Mouse (Mus musculus) brain, embryonic 14.5 days (tissue): ENCODE data around the gene Arhgap30. TPM values are rescaled to one million over a fixed set of nuclear protein-coding genes. Genes with fewer than 3 reads are reported as not detected.

Experiments
- DNase-seq: peaks from one replicate; pipeline ENCODE4 v3.0.0-alpha.2; 2011; ENCODE audit warnings: low read depth
- CTCF ChIP-seq: fragments of 200-500 bp; IDR thresholded peaks from 2 replicates; pipeline ENCODE4 v1.5.1; 2012; ENCODE audit warnings: inconsistent platforms, mild to moderate bottlenecking, moderate library complexity, borderline replicate concordance; ENCODE audit not compliant: insufficient read depth, insufficient read length; ENCODE audit errors: extremely low read depth
- POLR2A ChIP-seq: fragments of 200-500 bp; IDR thresholded peaks from 2 replicates; pipeline ENCODE4 v1.6.1; 2012; ENCODE audit warnings: mild to moderate bottlenecking, inconsistent platforms, borderline replicate concordance; ENCODE audit not compliant: poor library complexity, insufficient read depth, insufficient read length, severe bottlenecking; ENCODE audit errors: extremely low read depth
- polyA plus RNA-seq: library from polyadenylated mRNA; depleted of rRNA; stranded (reverse); fragments of >200 nt; gene quantifications from 2 replicates; pipeline ENCODE4 v1.2.3, GENCODE M21; 2012

The Arhgap30 gene
- polyA plus RNA-seq, 1 experiment, result 0.52 TPM

- peak; percentile 78 for DNase-seq
- TF ChIP-seq CTCF (peak; percentile 58; the same call in 1 of the 2 replicates), POLR2A (no peak)
Measured at GRCm38 (mm10) chr1:171358421-171358820, 30.3 kb upstream of the Arhgap30 start.

GRCm38 (mm10) chr1:171360253-171360652 lies 28.5 kb upstream of the Arhgap30 start:
- no peak for TF ChIP-seq POLR2A
- no peak for TF ChIP-seq CTCF
- DNase-seq, result peak; percentile 8

DNA sequence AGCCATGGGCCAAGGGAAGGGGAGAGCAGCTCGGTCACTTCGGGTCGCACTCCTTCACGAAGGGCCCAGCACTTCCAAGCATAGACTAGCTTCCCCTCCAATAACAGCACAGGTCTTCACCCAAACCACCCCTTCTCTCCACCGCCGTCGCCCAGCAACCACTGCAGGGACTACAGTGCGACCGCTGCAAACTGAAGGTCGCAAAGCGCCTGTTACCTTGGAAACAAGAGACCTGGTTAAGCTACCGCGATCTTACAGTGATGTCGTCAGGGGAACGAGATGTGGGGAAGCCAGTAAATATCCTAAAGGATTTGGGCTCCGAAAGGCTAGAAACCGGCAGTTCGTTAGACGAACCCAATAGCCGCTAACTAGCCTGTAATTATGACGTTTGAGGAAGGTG lies 28.1 kb upstream of the Arhgap30 start, which contains the start of gene Klhdc9:
TSS of gene Klhdc9 (minus strand) at position 143 of the 400 bp plus-strand sequence.
- DNase-seq, result peak; percentile 99
- TF ChIP-seq POLR2A (0 out of 2 replicates have a peak, but pooled peaks have one; percentile 16), CTCF (no peak)

DNA sequence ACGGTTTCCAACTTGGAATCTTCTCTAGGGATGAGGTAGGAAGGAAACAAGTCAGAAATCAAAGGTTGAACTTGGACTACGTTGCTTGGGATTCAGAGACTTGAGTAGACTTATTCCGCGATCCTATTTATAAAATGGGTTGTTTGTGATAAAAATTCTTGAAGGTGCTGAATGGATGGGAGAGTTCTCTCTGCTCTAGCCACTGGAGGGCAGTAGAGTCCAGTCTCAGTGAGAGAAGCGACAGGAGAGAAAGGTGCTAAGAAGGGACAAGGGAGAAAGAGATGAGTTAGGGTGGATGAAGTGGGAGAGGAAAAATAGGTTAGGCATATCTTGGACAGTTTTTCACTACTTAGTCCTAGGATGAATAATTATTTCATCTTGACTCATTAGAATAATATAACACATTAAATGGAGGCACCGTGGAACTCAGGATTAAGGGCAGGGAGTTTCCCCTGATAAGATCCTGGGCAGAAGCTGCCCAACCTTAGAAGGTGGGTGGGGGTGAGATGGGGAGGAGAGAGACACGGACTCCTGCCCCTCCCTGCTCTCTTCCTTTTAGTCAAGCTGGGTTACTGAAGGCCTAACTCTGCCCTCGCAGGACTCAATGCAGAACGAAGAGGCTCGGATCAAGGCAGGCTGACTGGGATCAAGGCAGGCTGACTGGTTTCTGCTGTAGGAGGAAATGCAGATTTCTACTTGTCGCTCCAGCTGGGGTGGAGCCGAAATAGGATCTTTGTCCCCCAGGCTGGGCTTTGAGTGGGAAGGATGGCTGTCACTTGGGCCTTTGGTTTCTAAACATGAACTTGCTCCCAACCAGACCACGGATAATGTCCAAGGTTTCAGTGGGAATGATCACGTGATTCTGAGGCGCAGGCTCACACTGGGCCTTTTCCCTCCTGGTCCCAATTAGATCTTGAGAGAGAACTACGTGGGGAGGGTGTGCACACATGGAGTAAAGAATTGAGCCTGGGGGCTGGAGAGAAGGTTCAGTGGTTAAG lies 27.3 kb upstream of the Arhgap30 start:
- no peak for TF ChIP-seq POLR2A
- TF ChIP-seq CTCF, result peak; percentile 80; the same call in 1 of the 2 replicates

GRCm38 (mm10) chr1:171365934-171366333 lies 22.8 kb upstream of the Arhgap30 start:
- no peak for TF ChIP-seq POLR2A
- no peak for TF ChIP-seq CTCF
- peak; percentile 22 for DNase-seq

More for the DNA sequence above, 27.3 kb upstream of the Arhgap30 start:
- DNase-seq, result peak; percentile 92

DNA sequence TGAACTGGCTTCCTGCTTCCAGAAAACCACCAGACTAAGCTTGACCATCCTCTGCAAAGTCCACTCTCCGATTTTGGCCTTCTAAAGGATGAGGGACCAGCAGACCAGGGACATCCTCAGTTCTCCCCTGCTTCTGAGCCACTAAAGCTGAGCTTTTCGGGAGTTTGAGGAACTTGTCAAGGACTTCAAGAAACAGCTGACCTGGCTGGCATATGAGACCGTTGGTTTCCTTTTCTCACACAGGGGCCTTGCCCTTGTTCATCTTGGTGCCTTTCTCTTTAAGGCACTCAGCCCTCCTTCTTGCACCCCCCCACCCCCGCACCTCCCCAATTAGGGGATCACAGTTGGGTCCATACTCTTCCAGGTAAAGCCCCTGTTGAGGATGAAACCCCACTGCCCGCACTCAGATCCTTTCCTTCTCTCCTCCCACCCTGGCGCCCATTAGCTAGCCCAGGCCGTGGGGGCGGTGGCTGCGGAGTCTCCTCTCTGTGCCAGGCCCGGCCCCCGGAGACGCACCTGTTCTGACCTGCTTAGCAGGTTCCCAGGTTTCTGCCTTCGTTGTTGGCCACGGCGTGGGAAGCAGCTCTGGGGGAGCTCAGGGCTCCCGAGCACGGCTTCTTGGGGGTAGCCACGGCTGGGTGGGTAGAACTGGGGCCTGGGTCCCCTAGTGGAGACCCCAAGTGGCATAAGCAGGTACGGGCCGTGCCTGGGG lies 18.8 kb upstream of the Arhgap30 start, which contains the start of gene Nectin4:
TSS of gene Nectin4 (plus strand) at position 255 of the 712 bp plus-strand sequence.
- no peak for DNase-seq
- no peak for TF ChIP-seq POLR2A
- TF ChIP-seq CTCF, result no peak

DNA sequence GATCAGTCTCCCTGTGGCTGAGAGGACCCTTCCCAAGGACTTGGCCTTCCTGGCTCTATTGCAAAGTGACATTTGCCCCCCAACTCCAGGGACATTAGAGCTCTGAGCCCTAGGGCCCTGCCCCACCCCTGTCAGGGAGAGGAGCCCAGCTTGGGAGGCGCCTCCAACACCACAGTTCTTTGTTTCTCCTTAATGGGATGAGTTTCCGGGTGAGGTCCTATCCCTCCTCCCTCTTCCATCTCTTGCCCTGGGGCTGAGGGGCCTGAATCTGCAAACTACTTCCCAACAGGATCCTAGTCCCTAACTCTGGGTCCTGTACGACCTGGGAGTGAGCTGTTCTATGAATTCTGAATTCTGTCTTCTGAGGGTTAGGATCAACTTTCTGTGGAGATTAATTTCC lies 15.9 kb upstream of the Arhgap30 start:
- no peak for DNase-seq
- TF ChIP-seq POLR2A (no peak), CTCF (no peak)

DNA sequence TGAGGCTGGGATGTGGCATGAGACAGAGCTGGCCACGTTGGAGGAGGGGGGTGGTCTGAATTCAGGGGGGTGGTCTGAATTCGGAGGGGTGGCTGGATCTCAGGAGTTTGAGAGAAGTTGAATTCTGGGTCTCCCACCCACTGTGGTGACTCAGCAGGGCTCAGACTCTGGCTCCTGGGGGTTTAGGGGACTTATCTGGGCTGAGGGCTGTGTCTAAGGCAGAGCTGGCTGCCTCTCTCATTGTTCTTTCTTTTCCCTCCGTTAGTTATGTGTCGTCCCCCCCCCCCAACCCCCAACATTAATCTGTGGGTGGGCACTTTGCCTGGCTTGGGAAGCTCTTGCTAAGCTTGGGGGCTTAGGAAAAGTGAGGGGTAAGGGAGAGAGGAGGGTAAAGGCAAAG lies 14.8 kb upstream of the Arhgap30 start:
- TF ChIP-seq CTCF (no peak), POLR2A (no peak)
- no peak for DNase-seq

GRCm38 (mm10) chr1:171375646-171376097 lies 13.1 kb upstream of the Arhgap30 start:
- DNase-seq, result no peak
- no peak for TF ChIP-seq POLR2A
- TF ChIP-seq CTCF, result no peak

- TF ChIP-seq POLR2A (no peak), CTCF (no peak)
- DNase-seq, result no peak
Measured at GRCm38 (mm10) chr1:171378298-171378697, 10.5 kb upstream of the Arhgap30 start.
